Mouse (Mus musculus): ENCODE data around the gene Tas2r143. TPM values are rescaled to one million over a fixed set of nuclear protein-coding genes. Genes with fewer than 3 reads are reported as not detected.

Tas2r143 gene
- polyA plus RNA-seq, 1 experiment from 2014 or later, result not detected

GRCm38 (mm10) chr6:42435490-42435889 is 35.5 kb downstream of the Tas2r143 start:
- WGBS (ENCODE audit: insufficient replicate concordance), result 66% methylated on average over 2 of the region's 2 CpGs
- Histone ChIP-seq H3K4me3 (ENCODE audit: low read depth, low read length) (no peak overlapping the region), H3K9me3 (replicated peaks; ENCODE audit: control insufficient read depth, low read length) (no peaks in the 10 kb centered on the region), H3K4me1 (ENCODE audit: control insufficient read depth, insufficient read depth, low read length) (no peaks in the 10 kb centered on the region), H3K4me2 (no peak overlapping the region), H3K27me3 (ENCODE audit: control insufficient read depth, insufficient read depth, low read length) (no peaks in the 10 kb centered on the region), H3K27ac (ENCODE audit: low read depth, low read length) (no peak overlapping the region), H3K36me3 (ENCODE audit: control insufficient read depth, insufficient read depth, low read length) (no peaks in the 10 kb centered on the region), H3K9ac (ENCODE audit: low read depth, low read length) (no peak overlapping the region)
- ATAC-seq (replicated peaks; ENCODE audit: insufficient number of reproducible peaks, low FRiP score, low TSS enrichment), result no peak

- Histone ChIP-seq H3K9ac (ENCODE audit: low read depth, low read length) (no peak overlapping the region), H3K4me1 (ENCODE audit: control insufficient read depth, insufficient read depth, low read length) (no peaks in the 10 kb centered on the region), H3K27me3 (ENCODE audit: control insufficient read depth, insufficient read depth, low read length) (no peaks in the 10 kb centered on the region), H3K27ac (ENCODE audit: low read depth, low read length) (no peak overlapping the region), H3K9me3 (replicated peaks; ENCODE audit: control insufficient read depth, low read length) (no peaks in the 10 kb centered on the region), H3K36me3 (ENCODE audit: control insufficient read depth, insufficient read depth, low read length) (no peaks in the 10 kb centered on the region), H3K4me3 (ENCODE audit: low read depth, low read length) (no peak overlapping the region), H3K4me2 (no peak overlapping the region)
- no peak for ATAC-seq (replicated peaks; ENCODE audit: insufficient number of reproducible peaks, low FRiP score, low TSS enrichment)
- 47% methylated on average over 2 of the region's 2 CpGs for WGBS (ENCODE audit: insufficient replicate concordance)
Measured at GRCm38 (mm10) chr6:42441395-42441794, 41.4 kb downstream of the Tas2r143 start.

GRCm38 (mm10) chr6:42444491-42444890 is 44.5 kb downstream of the Tas2r143 start:
- Histone ChIP-seq H3K4me1 (ENCODE audit: control insufficient read depth, insufficient read depth, low read length) (no peaks in the 10 kb centered on the region), H3K27me3 (ENCODE audit: control insufficient read depth, insufficient read depth, low read length) (no peaks in the 10 kb centered on the region), H3K36me3 (ENCODE audit: control insufficient read depth, insufficient read depth, low read length) (no peaks in the 10 kb centered on the region), H3K4me2 (no peak overlapping the region), H3K9me3 (replicated peaks; ENCODE audit: control insufficient read depth, low read length) (no peaks in the 10 kb centered on the region), H3K27ac (ENCODE audit: low read depth, low read length) (no peak overlapping the region), H3K9ac (ENCODE audit: low read depth, low read length) (no peak overlapping the region), H3K4me3 (ENCODE audit: low read depth, low read length) (no peak overlapping the region)
- whole genome bisulfite sequencing (ENCODE audit: insufficient replicate concordance), result 61% methylated on average over 2 of the region's 2 CpGs
- ATAC-seq (replicated peaks; ENCODE audit: insufficient number of reproducible peaks, low FRiP score, low TSS enrichment), result no peak

- Histone ChIP-seq H3K4me2 (no peak overlapping the region), H3K36me3 (ENCODE audit: control insufficient read depth, insufficient read depth, low read length) (no peaks in the 10 kb centered on the region), H3K27ac (ENCODE audit: low read depth, low read length) (no peak overlapping the region), H3K9me3 (replicated peaks; ENCODE audit: control insufficient read depth, low read length) (no peaks in the 10 kb centered on the region), H3K4me3 (ENCODE audit: low read depth, low read length) (no peak overlapping the region), H3K27me3 (ENCODE audit: control insufficient read depth, insufficient read depth, low read length) (no peaks in the 10 kb centered on the region), H3K4me1 (ENCODE audit: control insufficient read depth, insufficient read depth, low read length) (no peaks in the 10 kb centered on the region), H3K9ac (ENCODE audit: low read depth, low read length) (no peak overlapping the region)
- 69% methylated on average over 2 of the region's 2 CpGs for WGBS (ENCODE audit: insufficient replicate concordance)
- ATAC-seq (replicated peaks; ENCODE audit: insufficient number of reproducible peaks, low FRiP score, low TSS enrichment), result no peak
Measured at GRCm38 (mm10) chr6:42447381-42447780, 47.3 kb downstream of the Tas2r143 start.

Other genes starting within 250 kb of the Tas2r143 start
- not detected in 2 replicates for gene Tas2r144, start 184.9 kb upstream of the Tas2r143 start, polyA plus RNA-seq (2014; fragmentation: Nextera tagmentation; extraction: Ambion mirVana)
- 13.4 and 14.7 TPM in 2 replicates for gene Gstk1, start 154.3 kb upstream of the Tas2r143 start, polyA plus RNA-seq (2014; fragmentation: Nextera tagmentation; extraction: Ambion mirVana)
- gene Tmem139, start 138.3 kb upstream of the Tas2r143 start, polyA plus RNA-seq (2014; fragmentation: Nextera tagmentation; extraction: Ambion mirVana), result 0.51 TPM in 1 of 2 replicates, not detected in the other
- 34.4 and 34.7 TPM in 2 replicates for gene Casp2, start 135.3 kb upstream of the Tas2r143 start, polyA plus RNA-seq (2014; fragmentation: Nextera tagmentation; extraction: Ambion mirVana)
- gene Clcn1, start 113.6 kb upstream of the Tas2r143 start, polyA plus RNA-seq (2014; fragmentation: Nextera tagmentation; extraction: Ambion mirVana), result 0.55 and 0.82 TPM in 2 replicates
- 0.23 and 0.25 TPM in 2 replicates for gene Fam131b, start 75.6 kb upstream of the Tas2r143 start, polyA plus RNA-seq (2014; fragmentation: Nextera tagmentation; extraction: Ambion mirVana)
- gene Zyx, start 50.6 kb upstream of the Tas2r143 start, polyA plus RNA-seq (2014; fragmentation: Nextera tagmentation; extraction: Ambion mirVana), result 159 and 177 TPM in 2 replicates
- 1.7 and 2.3 TPM in 2 replicates for gene Epha1, start 27.0 kb upstream of the Tas2r143 start, polyA plus RNA-seq (2014; fragmentation: Nextera tagmentation; extraction: Ambion mirVana)
- gene Tas2r135, start 5.2 kb downstream of the Tas2r143 start, polyA plus RNA-seq (2014; fragmentation: Nextera tagmentation; extraction: Ambion mirVana), result not detected in 2 replicates
- not detected in 2 replicates for gene Tas2r126, start 34.3 kb downstream of the Tas2r143 start, polyA plus RNA-seq (2014; fragmentation: Nextera tagmentation; extraction: Ambion mirVana)
- not detected in 2 replicates for gene Olfr458, start 65.0 kb downstream of the Tas2r143 start, polyA plus RNA-seq (2014; fragmentation: Nextera tagmentation; extraction: Ambion mirVana)
- gene Olfr457, start 76.1 kb downstream of the Tas2r143 start, polyA plus RNA-seq (2014; fragmentation: Nextera tagmentation; extraction: Ambion mirVana), result not detected in 2 replicates
- not detected in 2 replicates for gene Olfr456, start 87.0 kb downstream of the Tas2r143 start, polyA plus RNA-seq (2014; fragmentation: Nextera tagmentation; extraction: Ambion mirVana)
- gene Olfr455, start 147.3 kb downstream of the Tas2r143 start, polyA plus RNA-seq (2014; fragmentation: Nextera tagmentation; extraction: Ambion mirVana), result not detected in 2 replicates
- not detected in 2 replicates for gene Tcaf3, start 197.5 kb downstream of the Tas2r143 start, polyA plus RNA-seq (2014; fragmentation: Nextera tagmentation; extraction: Ambion mirVana)
- 1.3 and 1.4 TPM in 2 replicates for gene Tcaf2, start 245.0 kb downstream of the Tas2r143 start, polyA plus RNA-seq (2014; fragmentation: Nextera tagmentation; extraction: Ambion mirVana)